Mouse (Mus musculus): Measurements from ENCODE around the gene Plvap.
A peak's percentile ranks its signal among the peaks of the same experiment; 100 is the strongest.

Gene Plvap

GRCm38 (mm10) chr8:71466198-71466597 lies 45.4 kb downstream of the Plvap start:
- DNase-seq (ENCODE audit: low spot score in 2 of 2) = no peak

DNA sequence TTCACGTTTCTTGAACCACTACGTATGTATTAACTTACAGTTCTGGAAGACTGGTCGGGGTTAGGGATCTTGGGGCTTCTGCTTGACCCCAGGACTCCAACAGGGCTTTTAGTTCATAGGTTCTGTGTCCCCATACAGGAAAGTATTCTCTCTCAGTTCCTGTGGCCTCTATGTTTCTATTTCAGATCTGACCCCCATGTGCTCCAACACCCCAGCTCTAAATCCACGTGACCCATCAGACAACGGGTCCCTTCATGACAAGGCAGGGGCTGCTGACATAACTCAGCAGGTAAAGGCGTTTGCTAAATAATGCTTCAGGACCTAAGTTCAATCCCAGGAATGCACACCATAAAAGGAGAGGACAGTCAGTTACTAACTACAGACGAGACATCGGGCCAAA lies 45.8 kb downstream of the Plvap start:
- DNase-seq (ENCODE audit: low spot score in 2 of 2) = no peak

- DNase-seq (ENCODE audit: low spot score in 2 of 2) = peak; percentile 97 to 99
These were observed 46.7 kb downstream of the Plvap start, which contains the start of gene Mrpl34 for GRCm38 (mm10) chr8:71464513-71465500. Gene Mrpl34 (plus strand): TSS chr8:71464959.

- DNase-seq (ENCODE audit: low spot score in 2 of 2) = peak; percentile 97 to 98
These were observed 48.1 kb downstream of the Plvap start, which contains the start of gene Abhd8 for GRCm38 (mm10) chr8:71463188-71464033. Gene Abhd8 (minus strand): TSS chr8:71463655.

DNA sequence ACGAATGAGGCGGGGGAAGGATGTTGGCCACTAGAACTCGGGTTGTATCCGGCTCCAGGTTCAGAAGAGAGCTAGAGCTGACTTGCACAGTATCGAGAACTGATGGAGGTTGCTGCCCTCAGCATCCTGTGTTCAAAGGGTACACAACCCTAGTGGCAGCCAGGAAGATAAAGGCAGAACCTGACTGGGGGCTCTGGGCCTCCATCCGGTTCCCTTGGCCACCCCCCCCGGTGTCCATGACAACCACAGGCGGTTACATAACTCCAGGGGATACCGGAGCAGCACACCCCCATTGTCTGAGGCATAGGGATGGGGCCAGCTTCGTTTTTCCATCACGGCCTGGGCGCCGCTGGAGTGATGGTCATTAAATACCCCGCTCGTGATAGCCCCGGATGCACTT lies 48.8 kb downstream of the Plvap start:
- DNase-seq (ENCODE audit: low spot score in 2 of 2) = no peak

- no peak for DNase-seq (ENCODE audit: low spot score in 2 of 2)
These were observed 49.4 kb downstream of the Plvap start for GRCm38 (mm10) chr8:71462191-71462590.

DNA sequence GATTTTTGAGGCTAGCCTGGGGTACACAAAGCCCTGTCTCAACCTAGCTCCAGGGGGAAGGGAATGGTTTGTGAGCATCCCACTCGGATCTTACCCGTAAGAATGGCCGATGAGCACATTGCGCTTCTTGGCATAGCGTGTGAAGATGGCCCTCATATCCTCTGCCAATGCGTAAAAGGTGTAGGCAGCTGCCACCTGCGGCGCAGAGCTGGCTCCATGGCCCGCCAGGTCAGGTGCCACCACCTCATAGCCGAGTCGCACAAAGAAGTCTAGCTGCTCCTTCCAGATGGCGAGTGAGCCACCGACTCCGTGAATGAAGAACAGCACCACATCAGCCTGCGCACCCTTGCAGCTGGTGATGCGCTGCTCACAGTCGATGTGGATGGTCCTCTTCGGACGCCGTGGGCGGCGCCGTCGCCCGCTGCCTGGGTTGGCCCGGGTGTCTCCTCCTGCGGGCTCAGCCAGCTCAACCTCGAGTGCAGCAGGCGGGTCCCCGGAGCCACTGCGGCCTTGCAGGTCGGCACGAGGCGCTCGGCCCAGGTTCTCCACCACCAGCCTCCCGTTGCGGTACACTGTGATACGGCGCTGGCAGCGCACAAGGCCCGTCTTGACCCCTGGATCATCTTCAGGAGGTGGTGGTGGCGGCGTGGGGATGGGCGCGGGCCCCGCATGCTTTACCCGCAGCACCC lies 50.3 kb downstream of the Plvap start:
- DNase-seq (ENCODE audit: low spot score in 2 of 2) = no peak

- DNase-seq (ENCODE audit: low spot score in 2 of 2) = no peak
These were observed 50.8 kb downstream of the Plvap start for GRCm38 (mm10) chr8:71460716-71461115.

DNA sequence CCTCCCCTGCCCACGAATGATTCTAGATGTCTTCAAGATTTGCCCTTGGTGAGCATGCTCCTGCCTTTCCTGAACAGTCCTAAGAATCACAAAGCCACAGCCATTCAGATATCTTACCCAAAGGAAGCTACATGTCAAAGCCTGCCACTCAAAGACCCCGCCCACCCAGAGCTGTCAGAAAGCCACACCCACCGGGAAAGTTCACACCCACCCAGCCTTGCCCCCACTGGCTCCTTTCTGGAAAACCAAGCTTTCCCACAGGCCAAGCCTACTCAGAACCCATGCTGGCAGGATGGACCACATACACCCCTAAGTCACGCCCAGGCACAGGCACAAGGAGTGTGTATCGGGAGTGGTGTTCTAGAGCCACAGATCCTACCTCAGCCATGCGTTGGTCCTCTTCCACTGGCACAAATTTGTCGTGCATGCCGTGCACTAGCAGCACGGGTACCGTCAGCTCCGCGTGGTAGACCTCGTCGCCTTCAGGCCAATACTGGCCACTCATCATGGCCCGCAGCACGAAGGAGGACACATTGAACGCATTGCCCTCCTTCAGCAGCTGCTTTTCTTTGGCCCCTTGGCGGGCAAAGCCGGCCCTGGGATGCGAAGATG lies 53.8 kb downstream of the Plvap start:
- DNase-seq (ENCODE audit: low spot score in 2 of 2) = no peak

- no peak for DNase-seq (ENCODE audit: low spot score in 2 of 2)
These were observed 54.6 kb downstream of the Plvap start for GRCm38 (mm10) chr8:71456906-71457305.

GRCm38 (mm10) chr8:71454668-71455067 lies 56.9 kb downstream of the Plvap start:
- DNase-seq (ENCODE audit: low spot score in 2 of 2) = no peak

DNA sequence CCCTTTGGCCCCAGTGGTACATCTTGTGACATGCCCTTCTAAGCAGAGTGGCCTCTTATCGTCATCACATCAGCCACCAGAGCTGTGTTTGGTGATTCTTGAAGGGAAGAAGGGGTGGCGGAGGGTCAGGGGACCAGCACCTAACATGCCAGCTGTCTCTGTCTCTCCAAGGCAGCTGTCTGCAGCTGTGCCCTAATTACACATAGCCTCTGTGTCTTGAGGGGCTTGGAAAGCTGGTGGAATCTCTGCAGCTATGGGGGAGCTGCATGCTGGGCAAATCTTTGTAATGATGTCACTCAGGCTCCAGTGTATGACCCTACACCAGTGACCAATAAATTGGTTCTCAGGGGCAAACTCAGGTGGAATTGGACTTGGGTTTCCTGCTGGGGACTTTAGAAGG lies 58.9 kb downstream of the Plvap start:
- DNase-seq (ENCODE audit: low spot score in 2 of 2) = no peak

DNA sequence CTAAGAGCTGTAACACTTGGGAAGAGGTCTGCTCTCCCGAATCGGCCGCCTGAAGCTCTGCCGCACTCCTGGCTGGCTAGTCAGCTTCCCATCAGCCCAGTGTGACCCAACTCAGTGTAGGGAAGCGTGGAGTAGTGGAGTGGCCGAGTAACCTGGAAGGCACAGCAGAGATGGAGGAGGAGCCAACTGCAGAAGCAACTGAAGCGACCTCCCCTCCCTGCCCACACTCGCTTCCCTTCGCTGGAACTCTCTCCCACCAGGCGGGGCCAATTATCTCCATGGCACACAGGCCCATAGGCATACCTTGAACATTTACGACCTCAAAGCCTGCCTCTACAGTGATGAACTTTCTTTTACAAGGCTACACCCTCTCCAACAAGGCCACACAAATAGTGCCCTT lies 59.8 kb downstream of the Plvap start:
- no peak for DNase-seq (ENCODE audit: low spot score in 2 of 2)

- DNase-seq (ENCODE audit: low spot score in 2 of 2) = no peak
These were observed 60.2 kb downstream of the Plvap start for GRCm38 (mm10) chr8:71451337-71451736.

All from frontal cortex, postnatal 14 days (tissue).